Mouse (Mus musculus) ES-Bruce4 (cell line): Measurements from ENCODE around the gene Kif1b.

Source experiments
- CTCF ChIP-seq: IDR thresholded peaks from one replicate; pipeline ENCODE4 v1.8.1; 2011; ENCODE audit warnings: low read depth, low read length
- EP300 ChIP-seq: IDR thresholded peaks from 2 replicates; pipeline ENCODE4 v1.6.1; 2011; ENCODE audit warnings: low read depth, low read length; ENCODE audit not compliant: insufficient read depth
- POLR2A ChIP-seq: IDR thresholded peaks from one replicate; pipeline ENCODE4 v1.8.1; 2011; ENCODE audit warnings: low read length; ENCODE audit not compliant: insufficient read depth

DNA sequence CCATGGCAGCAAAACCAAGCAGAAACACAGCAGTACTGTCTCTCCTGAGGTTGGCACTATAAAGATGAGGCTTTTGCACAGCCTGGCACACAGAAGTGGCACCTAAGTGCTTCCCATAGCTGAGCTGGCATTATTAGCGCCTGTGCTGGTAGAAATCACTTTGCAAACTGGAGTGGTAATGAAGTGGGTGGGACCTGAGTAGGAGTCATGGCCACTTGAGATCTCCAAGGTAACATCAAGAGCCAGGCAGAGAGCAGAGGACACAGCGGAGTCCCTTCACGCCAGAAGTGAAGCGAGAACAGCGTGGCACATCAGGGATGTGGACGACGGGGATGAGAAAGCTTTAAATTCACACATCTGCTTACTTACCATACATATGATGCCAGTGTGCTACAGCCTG lies 19.8 kb upstream of the Kif1b start:
- TF ChIP-seq CTCF = no peak
- TF ChIP-seq POLR2A = no peak
- TF ChIP-seq EP300 = no peak
